Mouse (Mus musculus) heart, embryonic 13.5 days (tissue): ENCODE results near the gene Pdp2. TPM values are rescaled to one million over a fixed set of nuclear protein-coding genes. Genes with fewer than 3 reads are reported as not detected.
"Not testable (repeated sequence)": the region's sequence is repeated elsewhere in the genome, so short reads cannot be mapped to it uniquely, and the experiment has no call there.

Experiments
- ATAC-seq: fragments of 200-750 bp; cut with Nextera tagmentation; 2 replicates; pipeline ENCODE4 v1.8.0; 2017; ENCODE audit warnings: moderate TSS enrichment; ENCODE audit not compliant: insufficient number of reproducible peaks, low FRiP score, low TSS enrichment; ENCODE audit errors: extremely low read depth
- H3K27ac ChIP-seq: fragments of 300-500 bp; sonication (generic); replicated peaks from 2 replicates; pipeline ENCODE4 v1.5.1; 2015; ENCODE audit warnings: moderate library complexity, mild to moderate bottlenecking, inconsistent platforms
- H3K27me3 ChIP-seq: fragments of 300-500 bp; sonication (generic); replicated peaks from 2 replicates; pipeline ENCODE4 v1.6.1; 2015; ENCODE audit warnings: mild to moderate bottlenecking, inconsistent platforms
- H3K36me3 ChIP-seq: fragments of 300-500 bp; sonication (generic); 2 replicates; pipeline ENCODE4 v1.6.1; 2015; ENCODE audit warnings: mild to moderate bottlenecking, inconsistent platforms
- H3K4me1 ChIP-seq: fragments of 300-500 bp; sonication (generic); 2 replicates; pipeline ENCODE4 v1.6.1; 2015; ENCODE audit warnings: inconsistent platforms
- H3K4me2 ChIP-seq: fragments of 300-500 bp; sonication (generic); 2 replicates; pipeline ENCODE4 v1.6.1; 2015; ENCODE audit warnings: inconsistent platforms, mild to moderate bottlenecking, moderate library complexity
- H3K4me3 ChIP-seq: fragments of 300-500 bp; sonication (generic); 2 replicates; pipeline ENCODE4 v1.5.1; 2015; ENCODE audit warnings: moderate library complexity, mild to moderate bottlenecking, inconsistent platforms
- H3K9ac ChIP-seq: fragments of 300-500 bp; sonication (generic); 2 replicates; pipeline ENCODE4 v1.6.1; 2015; ENCODE audit warnings: inconsistent platforms, mild to moderate bottlenecking, moderate library complexity
- H3K9me3 ChIP-seq: fragments of 300-500 bp; sonication (generic); 2 replicates; pipeline ENCODE4 v1.6.1; 2016; ENCODE audit warnings: inconsistent platforms
- WGBS: fragments of 180-500 bp; shearing (Covaris S2); methylation state at CpG from one replicate; pipeline ENCODE4 v1.1.7; 2015; ENCODE audit warnings: mixed read lengths; 5-methylcytosine and 5-hydroxymethylcytosine counted together
- polyA plus RNA-seq: library from polyadenylated mRNA; unstranded; fragments of >200 nt; fragmentation: Nextera tagmentation; extraction: Ambion mirVana; gene quantifications from 2 replicates; pipeline ENCODE4 v1.2.1, GENCODE M21; 2015

Gene Pdp2
- polyA plus RNA-seq, 1 experiment from 2014 or later = 7.1 TPM

- no peak overlapping the region for H3K9ac ChIP-seq
- H3K27ac ChIP-seq = no peak overlapping the region
- no peak overlapping the region for H3K4me3 ChIP-seq
- no peak overlapping the region for H3K4me2 ChIP-seq
- H3K4me1 ChIP-seq = peaks cover 29% of the 10 kb centered on the region
- no peaks in the 10 kb centered on the region; the same call in 1 of the 2 replicates for H3K27me3 ChIP-seq
- WGBS = 87% methylated on average over 3 of the region's 3 CpGs
- no peak for ATAC-seq
- H3K36me3 ChIP-seq = peaks cover 57% of the 10 kb centered on the region
- H3K9me3 ChIP-seq = no peaks in the 10 kb centered on the region
Observed at GRCm38 (mm10) chr8:104635004-104635710, 43.9 kb downstream of the Pdp2 start.

- no peak overlapping the region for H3K4me2 ChIP-seq
- H3K36me3 ChIP-seq = peaks cover 58% of the 10 kb centered on the region
- 90% methylated on average over 6 of the region's 6 CpGs for WGBS
- H3K27ac ChIP-seq = no peak overlapping the region
- no peak overlapping the region for H3K9ac ChIP-seq
- peaks cover 25% of the 10 kb centered on the region for H3K4me1 ChIP-seq
- no peak overlapping the region for H3K4me3 ChIP-seq
- ATAC-seq = no peak
- H3K27me3 ChIP-seq = no peaks in the 10 kb centered on the region
- H3K9me3 ChIP-seq = no peaks in the 10 kb centered on the region
Observed at GRCm38 (mm10) chr8:104638010-104638409, 46.8 kb downstream of the Pdp2 start.

GRCm38 (mm10) chr8:104640241-104640640, 49.0 kb downstream of the Pdp2 start:
- no peak for ATAC-seq
- peaks cover 20% of the 10 kb centered on the region for H3K4me1 ChIP-seq
- WGBS = 71% methylated on average over 7 of the region's 7 CpGs
- H3K4me2 ChIP-seq = peak overlapping the region; percentile 88
- H3K9me3 ChIP-seq = no peaks in the 10 kb centered on the region
- peak overlapping the region; percentile 95 for H3K9ac ChIP-seq
- H3K36me3 ChIP-seq = peaks cover 48% of the 10 kb centered on the region
- H3K4me3 ChIP-seq = peak overlapping the region; percentile 95
- H3K27ac ChIP-seq = peak overlapping the region; percentile 83
- no peaks in the 10 kb centered on the region for H3K27me3 ChIP-seq

- no peaks in the 10 kb centered on the region for H3K9me3 ChIP-seq
- peak overlapping the region; percentile 95 for H3K4me3 ChIP-seq
- peaks cover 41% of the 10 kb centered on the region for H3K36me3 ChIP-seq
- peak overlapping the region; percentile 95 for H3K9ac ChIP-seq
- peaks cover 20% of the 10 kb centered on the region for H3K4me1 ChIP-seq
- peak overlapping the region; percentile 88 for H3K4me2 ChIP-seq
- H3K27ac ChIP-seq = peak overlapping the region; percentile 83
- WGBS = 6% methylated on average over 25 of the region's 25 CpGs
- ATAC-seq = no peak
- no peaks in the 10 kb centered on the region for H3K27me3 ChIP-seq
Observed at GRCm38 (mm10) chr8:104640831-104641370, 49.6 kb downstream of the Pdp2 start.

GRCm38 (mm10) chr8:104641426-104642323, 50.4 kb downstream of the Pdp2 start, which contains the start of gene Ciao2b:
Gene Ciao2b (minus strand): TSS chr8:104641965.
- peak within 1 kb of the TSS; percentile 95 for H3K9ac ChIP-seq
- H3K4me1 ChIP-seq = peaks cover 20% of the 10 kb centered on the region
- H3K27ac ChIP-seq = peak within 1 kb of the TSS; percentile 83
- peak within 1 kb of the TSS; percentile 95 for H3K4me3 ChIP-seq
- WGBS = under 1% methylated on average over 66 of the region's 66 CpGs
- ATAC-seq = peak; percentile 78; the same call in 1 of the 2 replicates
- H3K27me3 ChIP-seq = no peaks in the 10 kb centered on the region
- no peaks in the 10 kb centered on the region for H3K9me3 ChIP-seq
- H3K4me2 ChIP-seq = peak within 1 kb of the TSS; percentile 88
- peaks cover 34% of the 10 kb centered on the region for H3K36me3 ChIP-seq

GRCm38 (mm10) chr8:104642324-104642654, 51.0 kb downstream of the Pdp2 start:
- 71% methylated on average over 6 of the region's 6 CpGs for whole genome bisulfite sequencing
- peaks cover 20% of the 10 kb centered on the region for H3K4me1 ChIP-seq
- ATAC-seq = no peak
- H3K9me3 ChIP-seq = no peaks in the 10 kb centered on the region
- H3K36me3 ChIP-seq = peaks cover 29% of the 10 kb centered on the region
- H3K4me3 ChIP-seq = peak overlapping the region; percentile 95
- H3K27me3 ChIP-seq = no peaks in the 10 kb centered on the region
- H3K9ac ChIP-seq = peak overlapping the region; percentile 95
- H3K4me2 ChIP-seq = peak overlapping the region; percentile 88
- peak overlapping the region; percentile 83 for H3K27ac ChIP-seq

- H3K4me2 ChIP-seq, H3K27me3 ChIP-seq, H3K27ac ChIP-seq, H3K9me3 ChIP-seq, ATAC-seq, H3K9ac ChIP-seq, H3K4me3 ChIP-seq: not testable (repeated sequence)
- H3K36me3 ChIP-seq = peaks cover 11% of the 10 kb centered on the region
- H3K4me1 ChIP-seq = peaks cover 20% of the 10 kb centered on the region
- 51% methylated on average over 3 of the region's 3 CpGs for WGBS
Observed at GRCm38 (mm10) chr8:104644187-104644586, 52.9 kb downstream of the Pdp2 start.

Other genes with a start within 250 kb of the Pdp2 start
- 1.2 and 1.6 TPM in 2 replicates for gene Cmtm4, start 195.6 kb upstream of the Pdp2 start, polyA plus RNA-seq
- gene Dync1li2, start 148.4 kb upstream of the Pdp2 start, polyA plus RNA-seq = 45.0 and 51.1 TPM in 2 replicates
- 0.05 and 0.15 TPM in 2 replicates for gene Terb1, start 81.5 kb upstream of the Pdp2 start, polyA plus RNA-seq
- gene Nae1, start 56.8 kb upstream of the Pdp2 start, polyA plus RNA-seq = 71.5 and 73.8 TPM in 2 replicates
- 0.80 and 1.4 TPM in 2 replicates for gene Car7, start 56.8 kb upstream of the Pdp2 start, polyA plus RNA-seq
- gene Cdh16, start 32.9 kb downstream of the Pdp2 start, polyA plus RNA-seq = 18.2 and 18.4 TPM in 2 replicates
- gene Rrad, start 39.9 kb downstream of the Pdp2 start, polyA plus RNA-seq = 285 and 323 TPM in 2 replicates
- 186 and 228 TPM in 2 replicates for gene Ciao2b, start 50.5 kb downstream of the Pdp2 start, polyA plus RNA-seq
- gene Ces2a, start 142.6 kb downstream of the Pdp2 start, polyA plus RNA-seq = 0.23 TPM in 1 of 2 replicates, not detected in the other
- 0.05 and 0.10 TPM in 2 replicates for gene Ces2b, start 240.1 kb downstream of the Pdp2 start, polyA plus RNA-seq